Mouse (Mus musculus): ENCODE measurements around the gene Hdac9. TPM values are rescaled to one million over a fixed set of nuclear protein-coding genes. Genes with fewer than 3 reads are reported as not detected.

Hdac9 gene
- polyA plus RNA-seq, 1 experiment, result 7.6 TPM

DNA sequence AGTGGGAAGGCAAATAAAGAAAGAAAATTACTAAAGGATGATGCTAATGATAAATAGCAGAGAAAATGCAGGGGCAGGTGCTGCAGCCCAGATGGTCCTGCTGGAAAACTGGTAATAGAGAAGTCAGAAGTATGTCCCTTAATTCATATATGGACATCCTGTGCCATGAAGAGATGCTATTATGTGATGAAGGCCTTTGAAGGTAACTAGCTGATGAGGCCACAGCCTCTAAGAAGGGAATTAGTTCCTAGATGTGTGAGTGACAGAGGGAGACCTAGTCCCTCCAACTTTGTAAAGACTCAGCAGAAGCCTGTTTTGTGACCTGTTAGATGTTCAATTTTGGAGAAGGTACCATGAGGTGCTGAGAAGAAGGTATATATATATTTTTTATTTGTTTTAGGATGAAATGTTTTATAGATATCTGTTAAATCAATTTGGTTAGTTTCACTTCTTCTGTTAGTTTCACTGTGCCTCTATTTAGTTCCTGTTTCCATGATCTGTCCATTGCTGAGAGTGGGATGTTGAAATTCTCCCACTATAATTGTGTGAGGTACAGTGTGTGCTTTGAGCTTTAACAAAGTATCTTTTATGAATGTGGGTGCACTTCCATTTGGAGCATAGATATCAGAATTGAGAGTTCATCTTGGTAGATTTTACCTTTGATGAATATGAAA is 721.6 kb downstream of the Hdac9 start:
- Histone ChIP-seq H3K4me3 (replicated peaks; ENCODE audit: control insufficient read depth, low read depth, low read length) (no peak overlapping the region), H3K27ac (ENCODE audit: control insufficient read depth, insufficient read depth, low read depth, low read length, poor library complexity) (no peak overlapping the region), H3K4me1 (ENCODE audit: control insufficient read depth, insufficient read depth, low read length) (no peaks in the 10 kb centered on the region)
- TF ChIP-seq POLR2A (IDR thresholded peaks at IDR 0.05; ENCODE audit: borderline replicate concordance, control insufficient read depth, low read depth, low read length), result no peak
- no peak for TF ChIP-seq CTCF (IDR thresholded peaks at IDR 0.05; ENCODE audit: control insufficient read depth, insufficient read depth, low read length)

DNA sequence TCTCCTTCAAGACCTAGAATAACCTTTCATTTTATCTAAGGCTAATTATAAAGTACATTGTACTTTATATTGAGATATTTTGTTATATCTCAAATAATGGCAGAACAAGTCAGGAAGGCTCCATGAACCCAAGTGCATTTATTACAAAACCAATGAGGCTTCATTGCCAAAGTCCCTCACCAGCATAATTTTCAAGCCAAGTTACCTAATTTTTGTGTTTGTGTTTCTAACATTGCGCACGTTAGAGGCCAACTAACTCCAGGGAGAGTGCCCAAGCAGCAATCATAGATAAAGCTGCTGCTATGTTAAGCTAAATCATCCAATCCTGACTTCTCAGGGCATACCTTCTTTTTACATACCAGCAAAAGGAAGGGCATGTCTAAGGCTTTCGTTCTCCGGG is 722.8 kb downstream of the Hdac9 start:
- Histone ChIP-seq H3K4me1 (ENCODE audit: control insufficient read depth, insufficient read depth, low read length) (no peaks in the 10 kb centered on the region), H3K4me3 (replicated peaks; ENCODE audit: control insufficient read depth, low read depth, low read length) (no peak overlapping the region), H3K27ac (ENCODE audit: control insufficient read depth, insufficient read depth, low read depth, low read length, poor library complexity) (no peak overlapping the region)
- WGBS, result 80% methylated on average over 4 of the region's 4 CpGs
- TF ChIP-seq POLR2A (IDR thresholded peaks at IDR 0.05; ENCODE audit: borderline replicate concordance, control insufficient read depth, low read depth, low read length) (no peak), CTCF (IDR thresholded peaks at IDR 0.05; ENCODE audit: control insufficient read depth, insufficient read depth, low read length) (no peak)

DNA sequence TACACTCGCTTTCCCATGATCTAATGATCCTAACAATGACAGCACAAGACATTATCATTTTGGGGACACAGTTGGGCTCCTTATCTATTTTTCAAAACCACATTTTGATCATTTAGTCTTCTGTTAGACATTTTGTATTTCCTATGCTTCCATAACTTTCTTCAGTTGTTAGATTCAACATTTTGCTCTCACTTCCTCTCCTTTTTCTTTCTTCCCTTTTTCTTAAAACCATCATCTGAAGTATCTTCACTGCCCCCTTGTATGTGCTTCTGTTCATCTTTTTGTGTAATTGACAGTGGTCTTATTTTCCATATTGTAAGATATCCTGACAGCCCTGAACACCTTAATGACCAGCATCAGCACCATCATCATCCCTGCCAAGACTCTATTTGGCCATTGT is 725.6 kb downstream of the Hdac9 start:
- Histone ChIP-seq H3K4me3 (replicated peaks; ENCODE audit: control insufficient read depth, low read depth, low read length) (no peak overlapping the region), H3K4me1 (ENCODE audit: control insufficient read depth, insufficient read depth, low read length) (no peaks in the 10 kb centered on the region), H3K27ac (ENCODE audit: control insufficient read depth, insufficient read depth, low read depth, low read length, poor library complexity) (no peak overlapping the region)
- 69% methylated on average over 1 of the region's 1 CpGs for WGBS
- no peak for TF ChIP-seq CTCF (IDR thresholded peaks at IDR 0.05; ENCODE audit: control insufficient read depth, insufficient read depth, low read length)
- no peak for TF ChIP-seq POLR2A (IDR thresholded peaks at IDR 0.05; ENCODE audit: borderline replicate concordance, control insufficient read depth, low read depth, low read length)

DNA sequence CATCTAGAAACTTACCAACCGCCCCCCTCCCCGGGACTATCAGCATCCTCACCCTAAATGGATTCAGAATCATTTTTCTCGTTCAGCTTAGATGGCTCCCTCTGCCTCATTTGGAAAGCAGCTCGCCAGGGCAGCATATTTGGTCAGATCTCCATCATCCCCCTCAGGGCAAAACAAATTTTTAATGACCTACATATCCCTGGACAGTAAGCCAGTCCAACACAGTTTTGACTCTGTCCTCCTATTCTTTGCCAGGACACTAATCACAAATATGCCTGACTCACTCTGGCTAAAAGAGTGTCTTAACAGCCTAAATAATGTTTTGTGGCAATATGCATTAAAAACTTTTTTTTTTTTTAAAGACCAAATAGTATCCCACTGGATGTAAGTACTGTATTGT is 738.0 kb downstream of the Hdac9 start:
- Histone ChIP-seq H3K4me1 (ENCODE audit: control insufficient read depth, insufficient read depth, low read length) (no peaks in the 10 kb centered on the region), H3K4me3 (replicated peaks; ENCODE audit: control insufficient read depth, low read depth, low read length) (no peak overlapping the region), H3K27ac (ENCODE audit: control insufficient read depth, insufficient read depth, low read depth, low read length, poor library complexity) (no peak overlapping the region)
- no peak for TF ChIP-seq CTCF (IDR thresholded peaks at IDR 0.05; ENCODE audit: control insufficient read depth, insufficient read depth, low read length)
- 72% methylated on average over 4 of the region's 4 CpGs for WGBS

DNA sequence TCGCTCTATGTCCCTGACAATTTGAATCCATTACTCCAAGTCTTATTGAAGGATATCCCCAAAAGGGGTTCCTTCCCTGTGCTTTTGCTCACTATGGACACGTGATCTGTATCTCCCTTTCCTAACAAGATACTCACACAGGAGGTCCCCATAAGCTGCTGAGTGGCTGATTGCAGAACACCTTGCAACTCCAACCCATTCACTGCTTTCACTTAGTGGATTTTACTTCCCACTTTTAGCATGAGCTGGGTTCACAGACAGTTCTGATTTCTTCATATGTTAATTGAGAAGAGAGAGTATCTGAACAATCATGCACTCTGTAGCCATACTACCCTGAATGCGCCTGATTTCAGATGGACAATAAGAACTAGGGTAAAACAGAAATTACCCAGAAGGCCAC is 740.1 kb downstream of the Hdac9 start:
- WGBS, result 74% methylated on average over 3 of the region's 3 CpGs
- TF ChIP-seq CTCF (IDR thresholded peaks at IDR 0.05; ENCODE audit: control insufficient read depth, insufficient read depth, low read length) (no peak), POLR2A (IDR thresholded peaks at IDR 0.05; ENCODE audit: borderline replicate concordance, control insufficient read depth, low read depth, low read length) (no peak)
- Histone ChIP-seq H3K4me1 (ENCODE audit: control insufficient read depth, insufficient read depth, low read length) (no peaks in the 10 kb centered on the region), H3K4me3 (replicated peaks; ENCODE audit: control insufficient read depth, low read depth, low read length) (no peak overlapping the region), H3K27ac (ENCODE audit: control insufficient read depth, insufficient read depth, low read depth, low read length, poor library complexity) (no peak overlapping the region)

DNA sequence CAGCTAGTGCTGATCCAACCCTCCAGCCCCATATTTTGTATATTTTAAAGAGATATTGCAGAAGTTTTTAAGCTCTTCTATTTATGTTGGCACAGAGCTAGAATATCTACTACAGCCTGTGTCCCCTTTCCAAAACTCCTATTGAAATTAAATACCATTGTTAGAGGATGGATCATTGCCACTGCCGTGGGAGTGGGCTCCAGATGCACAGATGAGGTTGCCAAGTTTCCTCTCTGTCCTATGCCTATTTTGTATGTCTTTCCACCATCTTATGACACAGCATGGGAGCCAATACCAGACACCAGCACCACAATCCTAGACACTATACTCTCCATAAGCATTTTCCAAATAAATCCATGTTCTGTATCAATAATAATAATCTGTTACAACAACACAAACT is 743.9 kb downstream of the Hdac9 start:
- 75% methylated on average over 1 of the region's 1 CpGs for WGBS
- TF ChIP-seq POLR2A (IDR thresholded peaks at IDR 0.05; ENCODE audit: borderline replicate concordance, control insufficient read depth, low read depth, low read length) (no peak), CTCF (IDR thresholded peaks at IDR 0.05; ENCODE audit: control insufficient read depth, insufficient read depth, low read length) (no peak)
- Histone ChIP-seq H3K27ac (ENCODE audit: control insufficient read depth, insufficient read depth, low read depth, low read length, poor library complexity) (no peak overlapping the region), H3K4me1 (ENCODE audit: control insufficient read depth, insufficient read depth, low read length) (no peaks in the 10 kb centered on the region), H3K4me3 (replicated peaks; ENCODE audit: control insufficient read depth, low read depth, low read length) (no peak overlapping the region)

DNA sequence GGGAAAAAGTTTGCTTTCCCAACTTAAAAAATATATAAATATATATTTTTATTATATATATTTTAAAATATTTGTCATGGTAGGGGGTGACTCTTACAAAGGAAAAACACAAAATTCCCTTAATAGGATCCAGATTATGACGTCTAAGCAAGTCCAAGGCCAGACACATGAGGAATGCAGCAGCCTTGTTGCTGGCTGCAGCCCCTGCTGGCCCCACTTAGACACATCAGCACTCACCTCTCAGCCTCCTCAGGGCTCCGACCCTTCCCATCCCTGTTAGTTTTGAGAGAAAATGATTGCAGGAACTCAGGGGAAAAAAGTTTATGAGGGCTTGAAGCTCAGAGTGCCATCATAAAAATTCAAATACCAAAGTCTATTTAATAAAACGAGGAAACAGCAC is 746.3 kb downstream of the Hdac9 start:
- 75% methylated on average over 3 of the region's 3 CpGs for WGBS
- TF ChIP-seq POLR2A (IDR thresholded peaks at IDR 0.05; ENCODE audit: borderline replicate concordance, control insufficient read depth, low read depth, low read length), result no peak
- TF ChIP-seq CTCF (IDR thresholded peaks at IDR 0.05; ENCODE audit: control insufficient read depth, insufficient read depth, low read length), result no peak
- Histone ChIP-seq H3K4me1 (ENCODE audit: control insufficient read depth, insufficient read depth, low read length) (no peaks in the 10 kb centered on the region), H3K4me3 (replicated peaks; ENCODE audit: control insufficient read depth, low read depth, low read length) (no peak overlapping the region), H3K27ac (ENCODE audit: control insufficient read depth, insufficient read depth, low read depth, low read length, poor library complexity) (no peak overlapping the region)

DNA sequence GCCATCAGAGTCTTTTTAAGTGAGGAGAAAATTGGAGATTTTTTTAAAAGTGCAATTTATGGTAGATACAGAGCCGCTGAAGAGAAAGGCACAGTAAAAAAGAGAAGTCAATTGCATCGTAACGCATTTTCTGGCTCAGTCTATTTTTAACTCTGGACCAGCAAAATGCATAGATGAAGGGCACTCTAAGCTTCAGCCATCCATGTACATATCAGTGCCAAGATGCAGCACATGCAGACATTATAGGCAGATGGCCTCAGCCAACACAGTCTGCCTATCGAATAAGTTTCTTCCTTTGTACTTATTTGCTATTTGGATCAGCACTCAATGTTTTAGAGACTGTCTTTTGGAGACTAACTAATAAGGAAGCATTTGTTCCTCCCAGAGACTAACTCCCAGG is 751.2 kb downstream of the Hdac9 start:
- H3K4me1 ChIP-seq (ENCODE audit: control insufficient read depth, insufficient read depth, low read length), result no peaks in the 10 kb centered on the region
- no peak overlapping the region for H3K27ac ChIP-seq (ENCODE audit: control insufficient read depth, insufficient read depth, low read depth, low read length, poor library complexity)
- 24% methylated on average over 4 of the region's 4 CpGs for WGBS
- TF ChIP-seq POLR2A (IDR thresholded peaks at IDR 0.05; ENCODE audit: borderline replicate concordance, control insufficient read depth, low read depth, low read length), result no peak
- no peak for TF ChIP-seq CTCF (IDR thresholded peaks at IDR 0.05; ENCODE audit: control insufficient read depth, insufficient read depth, low read length)
- H3K4me3 ChIP-seq (replicated peaks; ENCODE audit: control insufficient read depth, low read depth, low read length), result no peak overlapping the region

DNA sequence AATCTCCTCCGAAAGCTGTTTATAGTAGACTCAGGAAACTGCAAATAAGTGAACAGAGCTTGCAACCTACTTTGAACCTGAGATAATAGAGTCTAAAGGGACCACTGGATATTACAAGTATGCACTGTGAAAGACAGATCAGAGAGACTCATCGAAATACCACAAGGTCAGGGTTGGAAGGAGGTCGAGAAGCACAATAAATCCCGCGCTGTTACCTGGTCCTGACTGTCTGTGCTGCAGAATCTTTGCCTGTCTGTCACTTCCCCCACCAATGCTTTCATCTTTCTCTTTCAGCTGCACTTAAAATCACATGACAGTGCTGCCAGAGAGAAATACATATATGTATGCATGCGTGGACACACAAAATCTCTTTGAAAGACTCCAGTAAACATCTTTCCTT is 760.6 kb downstream of the Hdac9 start:
- TF ChIP-seq POLR2A (IDR thresholded peaks at IDR 0.05; ENCODE audit: borderline replicate concordance, control insufficient read depth, low read depth, low read length), result no peak
- TF ChIP-seq CTCF (IDR thresholded peaks at IDR 0.05; ENCODE audit: control insufficient read depth, insufficient read depth, low read length), result no peak

More for the DNA sequence above, 760.6 kb downstream of the Hdac9 start:
- 84% methylated on average over 6 of the region's 6 CpGs for WGBS
- Histone ChIP-seq H3K27ac (ENCODE audit: control insufficient read depth, insufficient read depth, low read depth, low read length, poor library complexity) (no peak overlapping the region), H3K4me3 (replicated peaks; ENCODE audit: control insufficient read depth, low read depth, low read length) (no peak overlapping the region), H3K4me1 (ENCODE audit: control insufficient read depth, insufficient read depth, low read length) (no peaks in the 10 kb centered on the region)
